Mouse (Mus musculus) C2C12 (cell line): ENCODE measurements around the gene Tlr12.

Source experiments
- CTCF ChIP-seq: IDR thresholded peaks from one replicate; pipeline ENCODE4 v1.5.1; 2011; ENCODE audit not compliant: control insufficient read depth, insufficient read depth, insufficient read length
- MYOG ChIP-seq: IDR thresholded peaks from one replicate; pipeline ENCODE4 v1.6.1; 2011; ENCODE audit not compliant: control insufficient read depth, insufficient read length; ENCODE audit errors: extremely low read depth

GRCm38 (mm10) chr4:128575811-128576210, 42.6 kb downstream of the Tlr12 start:
- no peak for TF ChIP-seq CTCF
- TF ChIP-seq MYOG, result no peak
